Mouse (Mus musculus) lung, postnatal 10 days (tissue): ENCODE measurements around the gene Rnase4.

Experiments used
- DNase-seq: peaks from one replicate; pipeline ENCODE4 v3.0.0; 2021

Gene Rnase4

DNA sequence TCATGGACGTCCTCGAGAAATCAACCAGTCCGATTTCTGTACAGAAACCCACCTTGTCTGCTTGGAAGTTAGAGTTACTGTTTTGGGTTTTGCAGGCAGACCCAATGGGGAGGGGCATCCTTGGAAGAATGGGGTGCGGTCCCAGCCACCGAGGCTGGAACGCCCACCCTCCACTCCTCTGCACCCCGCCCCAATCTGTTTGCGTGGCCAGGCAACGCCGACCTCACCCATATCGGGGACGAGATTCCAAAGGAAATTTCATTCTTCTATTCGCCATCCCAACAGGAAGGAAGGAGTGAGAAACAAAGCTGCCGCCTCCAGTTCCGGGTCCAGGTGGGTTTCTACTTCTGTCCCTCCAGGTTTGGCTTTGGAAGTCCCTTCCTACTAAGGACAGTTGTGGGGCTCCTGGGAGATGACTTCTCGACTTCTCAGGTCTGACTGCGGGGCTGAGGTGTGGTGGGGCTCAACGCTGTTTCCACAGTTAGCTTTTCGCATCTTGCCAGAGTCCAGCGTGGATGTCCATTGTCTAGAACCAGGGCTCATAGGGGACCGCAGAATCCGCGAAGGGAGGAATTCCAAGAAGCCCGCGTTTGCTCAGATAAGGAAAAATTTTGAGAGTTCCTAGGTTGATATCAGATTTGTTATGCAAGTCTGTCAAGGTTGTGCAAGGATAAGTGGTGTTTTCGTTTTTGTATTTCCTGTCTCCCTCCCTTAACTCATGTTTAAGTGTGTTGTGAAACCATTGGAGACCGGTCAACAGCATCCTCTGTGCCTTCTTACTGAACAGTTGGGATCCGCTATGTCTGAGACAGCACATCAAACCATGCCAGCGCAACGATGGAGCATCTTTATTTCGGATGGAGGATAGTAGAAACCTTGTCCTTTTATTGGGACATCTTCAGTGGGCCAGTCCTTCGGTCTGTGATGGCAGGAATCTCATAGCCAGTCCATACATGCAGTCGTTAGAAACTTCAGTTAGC lies at the start of gene Rnase4, which contains the start of gene Ang:
Rnase4 (plus strand) TSS at position 157 of the 980 bp plus-strand sequence.
Ang (plus strand) TSS at position 230 of the 980 bp plus-strand sequence.
- DNase-seq, result peak; percentile 86

- DNase-seq, result no peak
Observed at GRCm38 (mm10) chr14:51041769-51042168, 49.1 kb upstream of the Rnase4 start, which contains the start of gene Rnase9. Rnase9 (minus strand) TSS chr14:51041869.

- peak; percentile 16 for DNase-seq
Observed at GRCm38 (mm10) chr14:51047846-51048245, 43.0 kb upstream of the Rnase4 start.

DNA sequence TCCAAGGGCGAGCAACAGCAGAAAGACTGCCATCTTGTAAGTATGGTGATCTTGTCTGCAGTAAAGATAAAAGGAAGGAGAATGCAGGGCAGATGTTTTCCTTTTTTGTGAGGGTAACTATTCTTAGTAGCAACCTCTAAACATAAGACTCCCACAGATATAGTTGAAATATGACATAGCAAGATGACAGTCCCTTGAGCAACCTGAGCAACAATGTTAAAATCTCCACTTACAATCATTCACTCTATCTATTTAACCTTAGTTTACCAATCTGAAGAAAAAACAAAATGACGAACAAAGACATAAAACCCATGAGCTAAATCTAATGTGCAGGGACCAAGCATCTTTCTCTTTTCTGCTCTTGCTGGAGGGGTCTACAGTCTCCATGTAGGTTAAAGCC lies 40.8 kb upstream of the Rnase4 start, which contains the start of gene Rnase11:
Rnase11 (minus strand) TSS at position 101 of the 400 bp plus-strand sequence.
- no peak for DNase-seq

DNA sequence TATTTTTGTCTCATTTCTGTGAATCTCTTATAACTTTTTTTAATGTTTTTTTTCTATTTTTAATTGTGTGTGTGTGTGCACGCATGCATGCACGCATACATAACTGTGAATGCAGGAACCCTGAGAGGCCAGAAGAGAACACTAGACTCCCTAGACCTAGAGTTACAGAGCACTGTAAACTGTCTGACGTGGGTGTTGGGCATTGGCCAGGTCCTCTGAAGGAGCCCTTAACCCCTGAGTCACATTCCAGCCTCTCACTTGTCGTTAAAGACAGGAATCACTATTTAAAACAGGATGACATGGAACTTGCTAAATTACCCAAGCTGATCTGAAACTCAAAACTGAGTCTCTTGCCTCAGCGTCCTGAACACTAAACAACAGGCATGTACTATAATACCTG lies 38.9 kb upstream of the Rnase4 start:
- peak; percentile 28 for DNase-seq

- DNase-seq, result no peak
Observed at GRCm38 (mm10) chr14:51053176-51053575, 37.7 kb upstream of the Rnase4 start.

GRCm38 (mm10) chr14:51054243-51055237 lies 36.3 kb upstream of the Rnase4 start:
- DNase-seq, result no peak

DNA sequence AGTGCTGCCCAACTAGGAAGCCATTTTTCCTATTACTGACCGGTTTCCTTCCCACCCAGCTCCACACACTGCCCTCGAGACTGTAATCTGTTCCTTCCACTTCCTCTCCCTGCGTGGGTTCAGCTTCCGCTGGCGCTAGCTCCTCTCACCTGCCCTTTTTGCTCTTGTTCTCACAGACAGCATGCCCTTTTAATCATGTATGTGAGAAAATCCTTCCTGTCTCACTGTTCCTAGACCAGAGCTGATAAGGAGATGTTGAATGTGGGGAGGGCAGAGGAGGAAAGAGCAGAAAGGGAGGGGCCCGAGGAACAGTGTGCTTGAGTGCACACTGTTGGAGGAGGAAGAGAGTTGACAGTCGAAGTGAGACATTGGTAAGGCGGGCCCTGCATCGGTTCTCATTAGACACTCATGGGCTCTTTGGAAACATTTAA lies 33.5 kb upstream of the Rnase4 start, which contains the start of gene Rnase12:
Rnase12 (minus strand) TSS at position 261 of the 431 bp plus-strand sequence.
- DNase-seq, result no peak

- DNase-seq, result no peak
Observed at GRCm38 (mm10) chr14:51060761-51061160, 30.1 kb upstream of the Rnase4 start.

DNA sequence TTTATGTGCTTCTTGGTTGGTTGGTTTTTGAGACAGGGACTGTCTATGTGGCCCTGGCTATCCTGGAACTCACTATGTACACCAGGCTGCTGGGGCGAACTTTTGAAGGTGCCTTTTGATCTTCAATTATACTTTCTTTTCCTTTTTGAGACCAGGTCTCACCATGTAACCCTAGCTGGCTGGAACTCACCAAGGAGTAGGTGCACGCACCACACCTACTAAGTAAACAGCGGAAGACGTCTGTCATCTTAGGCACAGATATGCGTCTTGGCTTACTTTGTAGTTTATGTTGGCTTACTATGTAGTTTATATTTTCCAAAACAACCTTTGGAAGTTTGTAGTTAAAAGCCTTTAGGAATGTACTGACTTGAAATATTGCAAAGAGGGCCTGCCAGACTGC lies 21.9 kb upstream of the Rnase4 start:
- DNase-seq, result no peak

DNA sequence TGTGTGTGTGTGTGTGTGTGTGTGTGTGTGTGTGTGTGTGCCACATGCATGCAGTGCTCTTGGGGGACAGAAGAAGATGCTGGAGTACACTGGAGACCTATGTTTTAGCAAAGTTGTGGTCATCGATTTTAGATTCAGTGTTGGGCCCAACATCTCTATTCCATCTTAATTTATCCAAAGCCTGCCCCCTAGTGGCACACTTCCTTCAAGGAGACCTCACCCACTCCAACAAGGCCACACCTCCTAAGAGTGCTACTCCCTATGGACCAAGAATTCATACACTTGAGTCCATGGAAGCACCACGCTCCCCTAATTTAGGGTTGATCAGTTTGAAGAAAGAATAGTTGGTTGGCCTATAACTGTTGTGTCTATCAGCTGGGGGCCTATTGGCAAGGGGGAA lies 21.3 kb upstream of the Rnase4 start:
- DNase-seq, result peak; percentile 74

GRCm38 (mm10) chr14:51074335-51074734 lies 16.5 kb upstream of the Rnase4 start, which contains the start of gene Olfr750:
Olfr750 (minus strand) TSS chr14:51074435.
- DNase-seq, result no peak

DNA sequence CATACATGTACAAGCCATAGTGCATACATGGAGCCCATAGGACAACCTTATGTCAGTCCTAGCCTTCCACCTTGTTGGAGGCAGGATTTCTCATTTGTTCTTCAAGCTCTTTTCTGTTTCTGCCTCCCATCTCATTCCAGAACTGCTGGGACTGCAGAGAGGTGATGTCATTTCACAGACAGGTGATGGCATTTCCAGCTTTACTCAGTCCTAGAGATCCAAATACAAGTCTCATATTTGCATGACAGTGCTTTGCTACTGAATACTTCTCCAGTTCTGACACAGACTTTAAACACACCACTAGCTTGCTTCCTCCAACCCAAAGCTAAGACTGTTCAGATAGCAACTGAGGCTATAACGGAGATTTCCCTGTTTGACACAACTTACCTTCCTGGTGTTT lies 11.7 kb upstream of the Rnase4 start:
- no peak for DNase-seq

- no peak for DNase-seq
Observed at GRCm38 (mm10) chr14:51081035-51081434, 9.8 kb upstream of the Rnase4 start.

- DNase-seq, result peak; percentile 56
Observed at GRCm38 (mm10) chr14:51082599-51083581, 8.0 kb upstream of the Rnase4 start.

DNA sequence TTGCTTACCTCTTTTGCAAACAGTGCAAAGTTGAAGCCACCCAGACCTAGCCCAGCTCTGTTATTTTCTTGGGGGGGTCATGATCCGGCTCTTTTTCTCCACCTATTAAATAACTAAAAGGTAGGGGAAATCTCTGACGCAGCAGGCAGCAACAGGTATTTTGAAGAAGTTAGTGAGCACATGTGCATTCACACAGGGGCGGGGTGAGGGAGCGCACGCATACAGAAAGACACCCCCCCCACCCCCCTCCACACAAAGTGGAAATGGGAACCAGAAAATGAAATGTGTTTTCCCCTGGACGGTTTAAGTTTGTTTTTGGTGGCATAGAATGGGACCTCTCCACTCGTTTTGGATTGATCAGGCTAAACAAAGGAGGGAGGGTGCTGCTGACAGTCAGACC lies 7.1 kb upstream of the Rnase4 start:
- DNase-seq, result no peak

- no peak for DNase-seq
Observed at GRCm38 (mm10) chr14:51085086-51085485, 5.8 kb upstream of the Rnase4 start.

DNA sequence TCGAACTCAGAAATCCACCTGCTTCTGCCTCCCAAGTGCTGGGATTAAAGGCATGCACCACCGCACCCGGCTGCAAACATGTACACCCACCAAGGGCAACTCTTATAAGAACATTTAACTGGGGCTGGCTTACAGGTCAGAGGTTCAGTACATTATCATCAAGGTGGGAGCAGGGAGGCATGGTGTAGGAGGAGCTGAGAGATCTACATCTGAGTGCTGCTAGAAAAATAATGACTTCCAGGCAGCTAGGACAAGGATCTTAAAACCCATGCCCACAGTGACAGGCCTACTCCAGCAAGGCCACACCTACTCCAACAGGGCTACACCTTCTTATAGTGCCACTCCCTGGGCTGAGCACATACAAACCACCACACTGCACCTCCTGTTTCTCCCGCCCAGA lies 5.0 kb upstream of the Rnase4 start:
- no peak for DNase-seq

GRCm38 (mm10) chr14:51087762-51088161 lies 3.1 kb upstream of the Rnase4 start:
- no peak for DNase-seq

DNA sequence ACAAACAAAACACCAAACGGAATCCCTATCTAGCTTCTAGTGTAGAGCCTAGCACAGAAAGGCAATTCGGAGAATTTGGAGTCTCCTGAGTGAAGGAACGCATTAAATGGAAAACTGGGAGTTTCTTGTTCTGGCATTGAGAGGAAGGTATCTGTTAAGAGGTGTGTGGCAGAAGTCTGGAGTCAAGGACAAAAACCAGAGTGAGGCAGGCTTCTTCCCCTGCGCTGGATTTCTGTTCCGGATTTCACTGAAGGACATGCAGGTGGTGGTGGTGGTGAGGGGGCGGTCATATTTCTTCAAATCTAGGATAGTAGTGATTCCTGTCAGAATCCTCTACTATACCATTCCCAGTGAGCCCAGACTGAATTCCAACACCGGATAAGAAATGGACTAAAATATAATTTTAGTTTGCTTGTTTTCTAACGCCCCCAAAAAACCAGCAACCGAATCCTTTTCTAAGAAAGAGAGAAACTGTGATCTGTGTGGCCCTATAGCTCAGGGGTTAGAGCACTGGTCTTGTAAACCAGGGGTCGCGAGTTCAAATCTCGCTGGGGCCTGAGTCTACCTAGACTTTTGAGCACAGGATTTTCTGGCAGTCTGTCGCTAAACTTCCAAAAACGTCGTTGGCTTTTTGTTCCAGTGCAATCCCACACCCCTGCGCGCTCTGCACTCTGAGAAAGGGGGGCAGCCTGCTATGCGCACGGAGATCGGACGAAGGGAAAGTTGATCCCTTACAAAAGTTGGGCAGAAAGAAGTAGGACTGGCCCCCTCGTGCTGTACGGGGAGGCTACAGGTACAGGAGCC lies 2.5 kb upstream of the Rnase4 start:
- peak; percentile 88 for DNase-seq
